Mouse (Mus musculus) hindbrain, postnatal 0 days (tissue): Measurements from ENCODE around the gene Supt6. TPM values are rescaled to one million over a fixed set of nuclear protein-coding genes. Genes with fewer than 3 reads are reported as not detected.
"Not testable (repeated sequence)": the region's sequence is repeated elsewhere in the genome, so short reads cannot be mapped to it uniquely, and the experiment has no call there.

Experiments used
- ATAC-seq: fragments of 200-750 bp; cut with Nextera tagmentation; 2 replicates; pipeline ENCODE4 v1.8.0; 2017; ENCODE audit warnings: mild to moderate bottlenecking, moderate TSS enrichment, moderate library complexity
- DNase-seq: peaks from one replicate; pipeline ENCODE4 v3.0.0-alpha.2; 2015; ENCODE audit warnings: low spot score
- H3K27ac ChIP-seq: fragments of 300-500 bp; sonication (generic); 2 replicates; pipeline ENCODE4 v1.5.1; 2014; ENCODE audit warnings: mild to moderate bottlenecking
- H3K27me3 ChIP-seq: fragments of 300-500 bp; sonication (generic); 2 replicates; pipeline ENCODE4 v1.6.1; 2014; ENCODE audit warnings: low read length, mixed read lengths; ENCODE audit not compliant: insufficient read depth
- H3K36me3 ChIP-seq: fragments of 300-500 bp; sonication (generic); 2 replicates; pipeline ENCODE4 v1.6.1; 2014; ENCODE audit warnings: low read length, mixed read lengths; ENCODE audit not compliant: insufficient read depth
- H3K4me1 ChIP-seq: fragments of 300-500 bp; sonication (generic); 2 replicates; pipeline ENCODE4 v1.6.1; 2014; ENCODE audit warnings: antibody characterized with exemption, low read length, mixed read lengths; ENCODE audit not compliant: insufficient read depth
- H3K4me2 ChIP-seq: fragments of 300-500 bp; sonication (generic); 2 replicates; pipeline ENCODE4 v1.6.1; 2014; ENCODE audit warnings: low read depth, mild to moderate bottlenecking, low read length, moderate library complexity, mixed read lengths
- H3K4me3 ChIP-seq: fragments of 300-500 bp; sonication (generic); 2 replicates; pipeline ENCODE4 v1.5.1; 2014; ENCODE audit warnings: low read length
- H3K9ac ChIP-seq: fragments of 300-500 bp; sonication (generic); replicated peaks from 2 replicates; pipeline ENCODE4 v1.6.1; 2014; ENCODE audit warnings: mild to moderate bottlenecking, low read length, moderate library complexity, mixed read lengths
- H3K9me3 ChIP-seq: fragments of 300-500 bp; sonication (generic); 2 replicates; pipeline ENCODE4 v1.6.1; 2016; ENCODE audit warnings: low read length, mixed read lengths
- CTCF ChIP-seq: IDR thresholded peaks from 2 replicates; pipeline ENCODE4 v1.5.1; 2016; ENCODE audit warnings: antibody characterized with exemption, control low read depth, low read depth
- WGBS: fragments of 180-500 bp; shearing (Covaris S2); extraction: QIAGEN DNeasy Blood & Tissue Kit; methylation state at CpG from one replicate; pipeline ENCODE4 v1.1.7; 2014; 5-methylcytosine and 5-hydroxymethylcytosine counted together
- polyA plus RNA-seq: library from polyadenylated mRNA; unstranded; fragments of >200 nt; fragmentation: Nextera tagmentation; extraction: Ambion mirVana; gene quantifications from 2 replicates; pipeline ENCODE4 v1.2.1, GENCODE M21; 2015
- total RNA-seq: library from RNA; depleted of rRNA; stranded (reverse); fragments of >200 nt; gene quantifications from 2 replicates; pipeline ENCODE4 v1.2.3, GENCODE M21; 2014

Supt6 gene
- total and polyA plus RNA-seq, 2 experiments from 2014 or later = 19.0 to 36.0 TPM

GRCm38 (mm10) chr11:78194411-78195100 is 51.2 kb downstream of the Supt6 start:
- peak overlapping the region; percentile 41 for H3K9ac ChIP-seq
- H3K27me3 ChIP-seq = no peaks in the 10 kb centered on the region
- H3K27ac ChIP-seq = no peak overlapping the region
- peaks cover 9% of the 10 kb centered on the region; the same call in 1 of the 2 replicates for H3K4me1 ChIP-seq
- H3K4me3 ChIP-seq = peak overlapping the region; percentile 36
- TF ChIP-seq CTCF = no peak
- 4% methylated on average over 30 of the region's 30 CpGs for WGBS
- peak overlapping the region; percentile 58 for H3K4me2 ChIP-seq
- H3K9me3 ChIP-seq = no peaks in the 10 kb centered on the region
- ATAC-seq = peak; percentile 71
- peak; percentile 68 for DNase-seq
- peaks cover 18% of the 10 kb centered on the region; the same call in 1 of the 2 replicates for H3K36me3 ChIP-seq

GRCm38 (mm10) chr11:78193113-78193512 is 52.7 kb downstream of the Supt6 start, which contains the start of gene Proca1:
TSS of gene Proca1 (plus strand) at chr11:78193392.
- peak within 1 kb of the TSS; percentile 36 for H3K4me3 ChIP-seq
- 71% methylated on average over 1 of the region's 1 CpGs for WGBS
- H3K4me1 ChIP-seq = peaks cover 11% of the 10 kb centered on the region; the same call in 1 of the 2 replicates
- H3K27me3 ChIP-seq = no peaks in the 10 kb centered on the region
- peak within 1 kb of the TSS; percentile 58 for H3K4me2 ChIP-seq
- peaks cover 18% of the 10 kb centered on the region; the same call in 1 of the 2 replicates for H3K36me3 ChIP-seq
- no peak within 1 kb of the TSS for H3K9ac ChIP-seq
- TF ChIP-seq CTCF = no peak
- DNase-seq (no peak), ATAC-seq (no peak)
- no peak within 1 kb of the TSS for H3K27ac ChIP-seq
- H3K9me3 ChIP-seq = no peaks in the 10 kb centered on the region

GRCm38 (mm10) chr11:78190041-78190440 is 55.7 kb downstream of the Supt6 start:
- peaks cover 11% of the 10 kb centered on the region; the same call in 1 of the 2 replicates for H3K4me1 ChIP-seq
- peak overlapping the region; percentile 72 for H3K4me2 ChIP-seq
- TF ChIP-seq CTCF = no peak
- no peak for ATAC-seq
- no peaks in the 10 kb centered on the region for H3K27me3 ChIP-seq
- no peak for DNase-seq
- H3K36me3 ChIP-seq = peaks cover 18% of the 10 kb centered on the region; the same call in 1 of the 2 replicates
- 70% methylated on average over 6 of the region's 6 CpGs for WGBS
- peak overlapping the region; percentile 95; the same call in 1 of the 2 replicates for H3K27ac ChIP-seq
- H3K9ac ChIP-seq = peak overlapping the region; percentile 93; the same call in 1 of the 2 replicates
- peak overlapping the region; percentile 69; the same call in 1 of the 2 replicates for H3K4me3 ChIP-seq
- no peaks in the 10 kb centered on the region for H3K9me3 ChIP-seq

- no peaks in the 10 kb centered on the region for H3K27me3 ChIP-seq
- H3K4me3 ChIP-seq = peak overlapping the region; percentile 69
- peak; percentile 83 for ATAC-seq
- peak overlapping the region; percentile 93 for H3K9ac ChIP-seq
- peak; percentile 88 for DNase-seq
- 0 out of 2 replicates have a peak, but pooled peaks cover 6% of the 10 kb centered on the region for H3K4me1 ChIP-seq
- H3K36me3 ChIP-seq = peaks cover 18% of the 10 kb centered on the region; the same call in 1 of the 2 replicates
- H3K4me2 ChIP-seq = peak overlapping the region; percentile 72
- H3K27ac ChIP-seq = peak overlapping the region; percentile 95
- WGBS = under 1% methylated on average over 36 of the region's 42 CpGs
- no peaks in the 10 kb centered on the region for H3K9me3 ChIP-seq
- no peak for TF ChIP-seq CTCF
Observed at GRCm38 (mm10) chr11:78189234-78190040, 56.4 kb downstream of the Supt6 start.

- peak within 1 kb of the TSS; percentile 95 for H3K27ac ChIP-seq
- peaks cover 18% of the 10 kb centered on the region; the same call in 1 of the 2 replicates for H3K36me3 ChIP-seq
- peak; percentile 84 for ATAC-seq
- DNase-seq = peak; percentile 87
- peak within 1 kb of the TSS; percentile 93 for H3K9ac ChIP-seq
- under 1% methylated on average over 77 of the region's 80 CpGs for WGBS
- H3K9me3 ChIP-seq = no peaks in the 10 kb centered on the region
- 0 out of 2 replicates have a peak, but pooled peaks cover 6% of the 10 kb centered on the region for H3K4me1 ChIP-seq
- peak within 1 kb of the TSS; percentile 72 for H3K4me2 ChIP-seq
- no peaks in the 10 kb centered on the region for H3K27me3 ChIP-seq
- peak within 1 kb of the TSS; percentile 69 for H3K4me3 ChIP-seq
- peak; percentile 11; the same call in 1 of the 2 replicates for TF ChIP-seq CTCF
Observed at GRCm38 (mm10) chr11:78188331-78189233, 57.2 kb downstream of the Supt6 start, which contains the start of gene Rab34. TSS of gene Rab34 (plus strand) at chr11:78188430.

- H3K4me3 ChIP-seq, H3K27ac ChIP-seq, ATAC-seq, DNase-seq, H3K9ac ChIP-seq, H3K4me2 ChIP-seq, H3K9me3 ChIP-seq, H3K27me3 ChIP-seq: not testable (repeated sequence)
- 92% methylated on average over 6 of the region's 6 CpGs for WGBS
- Histone ChIP-seq H3K36me3 (peaks cover 18% of the 10 kb centered on the region), H3K4me1 (peaks cover 11% of the 10 kb centered on the region)
Observed at GRCm38 (mm10) chr11:78184702-78185101, 61.1 kb downstream of the Supt6 start.
